In genomic region chr4:84675171-84675973, GRCm38 (mm10) we compare ENCODE assay signal across 8 mouse cellular contexts. TPM values are rescaled to one million over a fixed set of nuclear protein-coding genes. Genes with fewer than 3 reads are reported as not detected.
DNase-seq lines count a peak whose midpoint lies in the region; ATAC-seq and TF ChIP-seq lines count a peak whose summit lies in the region.

Gene Bnc2 (minus strand): TSS chr4:84675275.

- no peak for TF ChIP-seq CTCF in left cerebral cortex, adult 2 months (IDR thresholded peaks at IDR 0.05)
- no peak for TF ChIP-seq CTCF in hindbrain, postnatal 0 days (IDR thresholded peaks at IDR 0.05; ENCODE audit: low read depth)

- peak; percentile 12 to 17 for DNase-seq in left cerebral cortex, adult 2 months (ENCODE audit: extremely low spot score in 1 of 2, low spot score in 2 of 2)
- DNase-seq in left cerebral cortex, postnatal 14 days (ENCODE audit: low spot score in 2 of 2), result no peak
- peak; percentile 67 for DNase-seq in gastrocnemius, postnatal 25 days
- DNase-seq in hindbrain, postnatal 0 days (ENCODE audit: low spot score), result peak; percentile 38
- DNase-seq in neural tube, embryonic 11.5 days (ENCODE audit: low spot score), result peak; percentile 66
- DNase-seq in urinary bladder, postnatal 36 days (ENCODE audit: low spot score in 2 of 2), result peak; percentile 47 to 53

- no peaks in the 10 kb centered on the region for H3K9me3 ChIP-seq in hindbrain, postnatal 0 days (ENCODE audit: low read length)
- no peaks in the 10 kb centered on the region for H3K9me3 ChIP-seq in liver, embryonic 12.5 days (replicated peaks)
- H3K9me3 ChIP-seq in neural tube, embryonic 11.5 days (ENCODE audit: control insufficient read depth, low read length), result no peaks in the 10 kb centered on the region

- peak within 1 kb of the TSS; percentile 90 for H3K4me2 ChIP-seq in hindbrain, postnatal 0 days (ENCODE audit: low read depth, low read length)
- peak within 1 kb of the TSS; percentile 69 for H3K4me2 ChIP-seq in liver, embryonic 12.5 days
- H3K4me2 ChIP-seq in neural tube, embryonic 11.5 days (ENCODE audit: low read depth), result peak within 1 kb of the TSS; percentile 76

- peaks cover 24% of the 10 kb centered on the region for H3K27me3 ChIP-seq in hindbrain, postnatal 0 days (ENCODE audit: insufficient read depth, low read length)
- H3K27me3 ChIP-seq in liver, embryonic 12.5 days (replicated peaks), result peaks cover 75% of the 10 kb centered on the region
- peaks cover 30% of the 10 kb centered on the region for H3K27me3 ChIP-seq in neural tube, embryonic 11.5 days (ENCODE audit: control insufficient read depth, insufficient read depth, low read length)

- peak within 1 kb of the TSS; percentile 31 for H3K9ac ChIP-seq in hindbrain, postnatal 0 days (replicated peaks; ENCODE audit: low read length)
- peak within 1 kb of the TSS; percentile 7; the same call in 1 of the 2 replicates for H3K9ac ChIP-seq in liver, embryonic 12.5 days
- H3K9ac ChIP-seq in neural tube, embryonic 11.5 days (ENCODE audit: low read length), result peak within 1 kb of the TSS; percentile 62

- H3K36me3 ChIP-seq in hindbrain, postnatal 0 days (ENCODE audit: insufficient read depth, low read length), result no peaks in the 10 kb centered on the region
- no peaks in the 10 kb centered on the region for H3K36me3 ChIP-seq in liver, embryonic 12.5 days
- no peaks in the 10 kb centered on the region for H3K36me3 ChIP-seq in neural tube, embryonic 11.5 days (ENCODE audit: control insufficient read depth, insufficient read depth, low read length)

- WGBS in hindbrain, postnatal 0 days, result under 1% methylated on average over 63 of the region's 80 CpGs
- WGBS in liver, embryonic 12.5 days (ENCODE audit: insufficient replicate concordance), result under 1% methylated on average over 76 of the region's 80 CpGs
- under 1% methylated on average over 74 of the region's 80 CpGs for WGBS in neural tube, embryonic 11.5 days

- H3K4me1 ChIP-seq in brown adipose tissue, adult 24 weeks (ENCODE audit: control insufficient read depth, insufficient read depth, insufficient read length, low read length), result no peaks in the 10 kb centered on the region
- H3K4me1 ChIP-seq in hindbrain, postnatal 0 days (ENCODE audit: insufficient read depth, low read length), result no peaks in the 10 kb centered on the region
- H3K4me1 ChIP-seq in liver, embryonic 12.5 days, result 0 out of 2 replicates have a peak, but pooled peaks cover 5% of the 10 kb centered on the region
- peaks cover 3% of the 10 kb centered on the region; the same call in 1 of the 2 replicates for H3K4me1 ChIP-seq in neural tube, embryonic 11.5 days (ENCODE audit: control insufficient read depth, insufficient read depth, low read length)

- intact Hi-C loops in left cerebral cortex, adult 2 months (cut with DNase I), result loop anchor here (10.0 kb wide), 1 partner anchor 611 kb away; no protein-coding TSS in a partner anchor
- intact Hi-C loops in left cerebral cortex, postnatal 14 days (cut with DNase I), result loop anchor here (10.0 kb wide), 1 partner anchor 131 kb away; no protein-coding TSS in a partner anchor

- peak; percentile 72 for ATAC-seq in hindbrain, postnatal 0 days
- 0 out of 2 replicates have a peak, but pooled peaks have one; percentile 27 for ATAC-seq in liver, embryonic 12.5 days
- ATAC-seq in neural tube, embryonic 11.5 days (ENCODE audit: insufficient read depth, low FRiP score, low TSS enrichment), result peak; percentile 49

- H3K4me3 ChIP-seq in left cerebral cortex, adult 2 months, result peak within 1 kb of the TSS; percentile 48
- H3K4me3 ChIP-seq in brown adipose tissue, adult 24 weeks (ENCODE audit: insufficient read depth, low read depth, low read length), result peak within 1 kb of the TSS; percentile 60
- peak within 1 kb of the TSS; percentile 65 for H3K4me3 ChIP-seq in hindbrain, postnatal 0 days (ENCODE audit: low read length)
- peak within 1 kb of the TSS; percentile 58 for H3K4me3 ChIP-seq in liver, embryonic 12.5 days
- H3K4me3 ChIP-seq in neural tube, embryonic 11.5 days (ENCODE audit: low read depth, low read length), result peak within 1 kb of the TSS; percentile 58

- H3K27ac ChIP-seq in left cerebral cortex, adult 2 months, result no peak within 1 kb of the TSS
- H3K27ac ChIP-seq in brown adipose tissue, adult 24 weeks (replicated peaks; ENCODE audit: low read depth, low read length), result peak within 1 kb of the TSS; percentile 59
- H3K27ac ChIP-seq in hindbrain, postnatal 0 days, result no peak within 1 kb of the TSS
- peak within 1 kb of the TSS; percentile 36; the same call in 1 of the 2 replicates for H3K27ac ChIP-seq in liver, embryonic 12.5 days
- peak within 1 kb of the TSS; percentile 40; the same call in 1 of the 2 replicates for H3K27ac ChIP-seq in neural tube, embryonic 11.5 days (ENCODE audit: low read depth, low read length)

RNA-seq across cellular contexts. Expression of gene Bnc2, which starts in this region (rescaled TPM):
- total RNA-seq in left cerebral cortex, adult 2 months (2021), result 1 to 10 TPM; 1.5 to 2.8 TPM
- 1 to 10 TPM; 2.4 to 3.0 TPM for total RNA-seq in left cerebral cortex, postnatal 14 days (2021)
- 2.0 and 2.2 TPM in 2 replicates for polyA plus RNA-seq in brown adipose tissue, adult 24 weeks (2012; ENCODE audit: insufficient read depth, insufficient read length, missing spikeins)
- total RNA-seq in gastrocnemius, postnatal 25 days (2021), result 1 to 10 TPM; 4.5 to 6.3 TPM
- total RNA-seq in hindbrain, postnatal 0 days (2014; rRNA removed), result 15.5 and 19.4 TPM in 2 replicates
- 6.3 and 6.4 TPM in 2 replicates for polyA plus RNA-seq in hindbrain, postnatal 0 days (2015; fragmentation: Nextera tagmentation; extraction: Ambion mirVana)
- 1.4 and 1.5 TPM in 2 replicates for polyA plus RNA-seq in liver, embryonic 12.5 days (2016; fragmentation: Nextera tagmentation; extraction: Ambion mirVana)
- 12.8 and 16.3 TPM in 2 replicates for polyA plus RNA-seq in neural tube, embryonic 11.5 days (2014; fragmentation: Nextera tagmentation; extraction: Ambion mirVana)

Comparison
In these comparisons a context has a peak if more than half of its experiments do, and no peak if none do; other contexts are left out.
1. DNase-seq: peak in left cerebral cortex, adult 2 months (2 of 2), gastrocnemius, postnatal 25 days (single experiment), hindbrain, postnatal 0 days (single experiment), neural tube, embryonic 11.5 days (single experiment) and urinary bladder, postnatal 36 days (2 of 2); none in left cerebral cortex, postnatal 14 days (0 of 2).
2. H3K27ac ChIP-seq: peak in brown adipose tissue, adult 24 weeks (single experiment), liver, embryonic 12.5 days (single experiment) and neural tube, embryonic 11.5 days (single experiment); none in left cerebral cortex, adult 2 months (single experiment) and hindbrain, postnatal 0 days (single experiment).
3. H3K9ac ChIP-seq: peak in every context shown above with its lines; median percentile 62 in neural tube, embryonic 11.5 days; 31 in hindbrain, postnatal 0 days; 7 in liver, embryonic 12.5 days.
4. Peak in every context shown above with its lines, with median percentiles within 50 percentile points of each other: H3K4me3 ChIP-seq, ATAC-seq and H3K4me2 ChIP-seq.